Mouse (Mus musculus): ENCODE results near the gene Zfp462.

Gene Zfp462

DNA sequence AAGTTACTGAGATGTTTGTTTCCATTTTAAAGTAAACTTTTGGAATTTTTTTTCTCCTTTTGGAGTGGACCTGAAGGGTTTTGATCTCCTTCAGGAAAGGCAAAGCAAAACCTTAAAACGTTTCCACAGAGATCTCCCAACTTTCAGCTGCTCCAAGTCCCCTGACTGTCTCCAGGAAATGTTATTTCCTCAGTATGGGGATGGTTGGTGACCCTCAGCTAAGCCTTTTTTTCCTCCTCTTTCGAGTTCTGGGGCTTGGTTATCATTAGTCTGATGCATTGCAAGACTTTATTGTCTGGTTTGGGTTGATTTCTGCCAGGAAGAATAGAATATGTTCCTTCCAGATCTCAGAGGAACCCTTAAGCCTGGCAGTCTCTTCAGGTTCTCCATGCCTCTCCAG lies 5.3 kb downstream of the Zfp462 start:
- no peak for ATAC-seq (ENCODE audit: insufficient number of reproducible peaks, low FRiP score, low TSS enrichment)

DNA sequence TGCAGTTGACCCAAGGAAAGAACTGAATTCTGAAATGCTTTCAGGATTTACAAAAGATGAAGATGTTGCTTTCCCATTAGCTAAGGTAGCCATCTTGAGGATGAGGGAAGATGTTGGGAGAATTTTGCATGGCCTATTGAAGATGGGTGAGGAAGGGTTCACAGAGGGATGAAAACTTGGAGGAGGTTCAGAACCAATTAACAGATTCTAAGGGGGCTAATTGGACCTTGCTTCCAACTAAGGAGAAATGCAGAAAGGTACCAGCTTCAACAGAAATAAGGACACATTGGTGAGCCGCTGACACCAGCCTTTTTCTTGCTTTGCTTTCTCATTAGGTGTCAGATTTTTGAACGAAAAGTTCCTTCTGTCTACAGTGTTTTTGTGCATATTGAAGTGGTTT lies 6.0 kb downstream of the Zfp462 start:
- no peak for ATAC-seq (ENCODE audit: insufficient number of reproducible peaks, low FRiP score, low TSS enrichment)

DNA sequence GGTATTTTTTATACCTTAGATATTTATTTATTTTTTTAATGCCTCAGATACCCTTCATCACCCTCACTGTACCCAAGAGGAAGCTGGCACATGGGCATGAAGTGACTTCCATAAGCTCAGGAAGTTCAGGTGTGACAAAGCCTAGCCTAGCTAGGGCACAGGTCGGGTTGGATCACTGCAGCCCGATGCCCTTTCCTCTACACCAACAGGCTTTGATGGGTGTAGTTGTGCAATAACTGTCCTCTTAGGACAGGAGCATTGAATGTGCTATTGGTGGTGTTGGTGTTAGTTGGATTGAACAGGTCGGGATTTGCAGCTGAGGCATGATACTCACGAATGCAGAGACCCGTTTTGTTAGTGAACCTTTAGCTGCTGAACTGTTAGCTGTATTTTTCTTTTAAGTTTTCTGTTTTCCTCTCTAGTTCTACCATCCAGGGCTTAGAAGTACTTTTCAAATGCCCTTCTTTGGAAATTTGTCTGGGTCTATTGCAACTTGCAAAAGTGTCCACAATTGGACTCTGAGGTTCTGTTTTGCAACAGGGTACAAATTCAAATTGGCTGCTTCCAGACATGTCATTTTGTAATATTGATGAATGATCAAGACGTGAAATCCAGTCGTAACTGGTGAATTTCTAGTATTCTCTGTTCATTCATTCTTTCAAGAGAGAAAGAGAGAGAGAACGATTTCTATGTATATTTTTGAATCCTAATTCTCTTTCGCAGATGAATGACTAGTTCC lies 9.0 kb downstream of the Zfp462 start:
- ATAC-seq (ENCODE audit: insufficient number of reproducible peaks, low FRiP score, low TSS enrichment), result no peak

DNA sequence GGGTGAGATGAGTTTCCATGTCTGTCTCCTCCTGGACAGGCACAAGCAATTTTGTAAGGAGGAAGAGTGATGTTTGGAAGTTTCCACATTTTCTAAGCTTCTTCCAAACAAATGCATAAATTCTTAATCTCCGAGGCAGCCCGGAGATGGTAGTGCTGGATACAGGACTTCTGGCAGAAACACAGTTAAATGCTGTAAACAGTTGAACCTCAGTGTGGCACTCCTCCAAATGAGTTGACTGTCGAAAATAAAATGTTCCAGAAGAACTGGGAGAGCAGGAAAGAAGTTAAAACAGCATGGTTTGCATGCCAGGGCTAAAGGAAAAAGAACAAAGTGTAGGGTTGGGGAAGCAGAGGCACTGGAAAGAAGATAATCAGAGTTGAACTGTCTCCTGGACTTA lies 9.6 kb downstream of the Zfp462 start:
- no peak for ATAC-seq (ENCODE audit: insufficient number of reproducible peaks, low FRiP score, low TSS enrichment)

GRCm38 (mm10) chr4:54960776-54961175 lies 15.9 kb downstream of the Zfp462 start:
- no peak for ATAC-seq (ENCODE audit: insufficient number of reproducible peaks, low FRiP score, low TSS enrichment)

DNA sequence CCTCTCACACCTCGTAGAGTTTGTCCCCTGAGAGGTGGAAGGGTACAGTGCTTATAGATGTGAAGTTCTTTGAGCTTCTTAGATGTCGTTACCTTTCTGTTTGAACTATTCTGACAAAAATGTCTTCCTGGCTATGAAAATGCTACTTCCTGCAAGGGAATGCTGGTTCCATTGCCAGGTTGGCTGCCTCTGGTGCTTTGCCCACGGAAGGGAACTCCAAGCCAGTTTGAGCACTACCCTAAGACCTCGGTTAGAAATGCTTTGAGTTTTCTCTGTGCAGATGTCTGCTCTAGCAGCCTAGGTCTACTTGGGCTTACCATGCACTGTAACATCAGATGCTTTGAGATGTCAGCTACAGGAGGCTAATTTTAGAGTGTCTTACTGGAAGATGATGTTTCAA lies 17.3 kb downstream of the Zfp462 start:
- ATAC-seq (ENCODE audit: insufficient number of reproducible peaks, low FRiP score, low TSS enrichment), result no peak

DNA sequence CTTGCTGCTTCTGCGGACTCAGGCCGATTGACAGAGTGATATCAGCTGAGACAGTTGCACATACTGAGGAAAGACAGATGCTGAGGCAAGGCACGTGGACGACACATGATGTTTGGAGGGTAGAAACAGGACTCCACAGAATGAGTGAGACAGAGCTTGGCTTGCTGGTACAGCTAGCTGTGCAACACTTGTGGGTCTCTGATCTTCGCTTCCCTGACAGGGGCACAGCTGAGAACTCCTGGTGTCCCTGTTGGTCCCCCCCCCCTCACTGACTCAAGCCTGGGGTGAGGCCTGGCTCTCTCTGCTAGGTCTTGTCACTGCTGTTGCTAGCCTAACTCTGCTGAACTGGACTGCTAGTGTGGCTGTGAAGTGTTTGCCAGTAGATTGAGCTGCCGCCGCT lies 18.7 kb downstream of the Zfp462 start:
- no peak for ATAC-seq (ENCODE audit: insufficient number of reproducible peaks, low FRiP score, low TSS enrichment)

DNA sequence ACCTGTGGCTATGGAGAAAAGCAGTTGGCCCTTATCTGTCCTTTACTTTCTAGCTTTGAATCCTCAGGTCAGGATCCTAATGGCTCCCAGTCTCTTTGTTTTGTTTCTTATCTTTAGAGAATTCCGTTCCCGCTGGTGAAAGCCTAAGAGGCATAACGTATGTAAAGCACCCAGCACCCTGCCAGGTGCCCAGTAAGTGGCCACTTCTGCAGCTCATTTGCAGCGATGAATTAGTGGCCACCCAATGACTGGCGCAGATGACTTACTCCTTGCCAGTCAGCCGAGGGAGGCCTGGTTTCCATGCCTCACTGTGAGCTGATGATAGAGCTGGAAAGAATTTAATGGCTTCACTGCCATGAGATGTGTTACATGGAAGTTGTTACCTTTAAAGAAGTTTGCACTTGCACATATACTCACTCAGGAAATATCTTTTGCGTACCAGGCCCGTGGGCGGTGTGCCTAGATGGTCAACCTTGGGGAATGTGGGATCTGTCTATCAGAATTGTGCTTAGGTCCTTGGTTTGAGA lies 20.4 kb downstream of the Zfp462 start:
- ATAC-seq (ENCODE audit: insufficient number of reproducible peaks, low FRiP score, low TSS enrichment), result no peak

DNA sequence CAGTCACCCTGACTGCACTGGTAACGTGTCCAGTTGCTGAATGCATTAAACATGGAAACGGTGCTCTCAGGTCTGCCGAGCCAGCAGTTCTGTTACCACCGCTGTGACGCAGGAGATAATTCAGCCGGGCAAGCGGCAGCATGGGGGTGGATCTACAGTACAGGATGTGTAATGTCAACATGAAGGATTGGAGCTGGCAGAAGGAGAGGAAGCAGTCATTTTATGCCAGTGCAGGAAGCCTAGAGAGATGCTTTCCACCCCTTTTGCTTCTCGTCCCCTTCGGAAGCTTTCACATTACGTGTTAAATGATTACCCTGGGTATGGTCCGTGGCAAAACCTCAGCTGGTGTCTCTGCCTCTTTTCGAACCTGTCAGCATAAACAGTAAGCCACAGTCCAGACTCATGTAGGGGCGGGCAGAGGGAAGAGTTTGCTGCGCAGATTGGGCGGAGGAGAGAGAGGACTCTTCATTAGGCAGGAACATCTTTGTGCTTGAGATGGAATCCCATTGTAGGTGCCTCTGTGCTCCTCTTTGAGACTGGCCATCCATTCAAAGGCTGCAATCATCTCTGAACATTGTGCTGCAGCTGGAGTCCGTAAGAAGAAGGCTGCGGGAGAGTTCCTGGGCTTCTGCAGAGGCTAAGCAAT lies 21.4 kb downstream of the Zfp462 start:
- ATAC-seq (ENCODE audit: insufficient number of reproducible peaks, low FRiP score, low TSS enrichment), result 0 out of 2 replicates have a peak, but pooled peaks have one; percentile 28

DNA sequence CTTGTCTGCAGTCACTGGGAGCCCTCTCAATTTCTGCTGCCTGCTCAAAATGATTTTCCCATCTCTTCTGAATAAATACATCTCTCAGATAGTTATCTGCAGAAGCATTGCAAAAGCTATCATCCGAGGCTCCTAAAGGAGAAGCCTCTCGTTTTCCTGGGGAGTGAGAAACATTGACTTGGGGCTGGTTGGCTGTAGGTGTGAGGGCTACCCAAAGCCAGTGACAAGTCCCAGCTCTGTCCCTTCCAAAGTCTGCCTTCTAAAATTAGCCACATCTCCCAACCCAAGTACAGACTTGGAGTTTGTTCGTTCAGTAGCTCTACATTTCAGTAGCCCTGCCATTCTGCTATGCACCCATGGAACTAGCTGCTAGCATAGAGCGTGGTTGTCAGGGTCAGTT lies 22.3 kb downstream of the Zfp462 start:
- no peak; the same call in 1 of the 2 replicates for ATAC-seq (ENCODE audit: insufficient number of reproducible peaks, low FRiP score, low TSS enrichment)

- no peak for ATAC-seq (ENCODE audit: insufficient number of reproducible peaks, low FRiP score, low TSS enrichment)
Observed at GRCm38 (mm10) chr4:54967721-54968120, 22.9 kb downstream of the Zfp462 start.

GRCm38 (mm10) chr4:54969671-54970295 lies 24.9 kb downstream of the Zfp462 start:
- no peak for ATAC-seq (ENCODE audit: insufficient number of reproducible peaks, low FRiP score, low TSS enrichment)

- ATAC-seq (ENCODE audit: insufficient number of reproducible peaks, low FRiP score, low TSS enrichment), result no peak
Observed at GRCm38 (mm10) chr4:54971386-54971785, 26.5 kb downstream of the Zfp462 start.

DNA sequence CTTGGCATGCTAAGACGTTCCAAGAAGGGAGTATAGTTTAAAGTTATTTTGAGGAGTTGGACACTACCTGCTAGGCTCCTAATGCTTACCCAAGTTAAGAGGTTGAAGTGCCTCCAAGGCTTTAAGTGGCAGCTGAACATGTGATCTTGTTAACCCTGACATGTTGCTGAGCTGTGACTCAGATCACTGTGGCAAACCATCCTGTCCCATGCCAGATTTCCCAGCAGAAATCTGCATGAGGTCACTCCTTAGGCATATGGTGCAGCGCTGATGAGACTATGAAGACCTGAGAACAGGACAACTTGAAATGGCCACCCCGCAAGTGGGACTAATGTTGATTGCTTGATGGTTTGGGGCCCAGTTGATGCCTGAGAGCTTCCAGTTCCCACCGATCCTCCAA lies 27.2 kb downstream of the Zfp462 start:
- ATAC-seq (ENCODE audit: insufficient number of reproducible peaks, low FRiP score, low TSS enrichment), result no peak

GRCm38 (mm10) chr4:54972827-54973560 lies 28.1 kb downstream of the Zfp462 start:
- no peak for ATAC-seq (ENCODE audit: insufficient number of reproducible peaks, low FRiP score, low TSS enrichment)

DNA sequence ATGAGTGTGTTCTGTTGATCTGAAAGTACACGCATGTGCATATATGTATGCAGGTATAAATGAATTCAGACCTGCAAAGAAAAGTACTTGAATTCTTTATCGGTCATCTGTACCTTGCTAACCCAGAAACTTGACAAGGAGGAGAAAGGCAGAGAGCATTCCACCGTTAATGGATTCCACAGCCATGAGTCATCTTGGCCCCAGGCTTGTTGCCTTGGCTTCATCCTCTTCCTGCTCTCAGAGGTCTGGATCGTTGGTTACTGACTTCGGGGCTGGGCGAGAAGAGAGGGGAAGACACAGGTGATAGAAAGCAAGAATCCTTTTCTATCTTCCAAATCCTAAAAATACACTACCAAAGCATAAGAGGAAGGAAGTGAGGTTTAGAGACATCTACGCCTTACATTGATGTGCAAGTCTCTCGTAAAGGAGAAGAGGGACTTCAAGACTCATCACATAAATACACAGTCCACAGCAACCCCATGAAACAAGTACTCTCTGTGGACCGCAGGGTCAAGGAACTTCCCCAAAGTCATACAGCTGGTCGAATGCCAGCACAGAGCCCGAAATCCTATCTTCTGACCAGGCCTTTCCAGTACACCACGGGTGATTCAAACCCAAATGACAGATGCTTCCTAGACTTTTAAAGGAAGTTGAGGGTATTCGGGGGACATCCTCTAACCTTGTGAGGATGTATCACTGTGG lies 35.1 kb downstream of the Zfp462 start:
- no peak for ATAC-seq (ENCODE audit: insufficient number of reproducible peaks, low FRiP score, low TSS enrichment)

DNA sequence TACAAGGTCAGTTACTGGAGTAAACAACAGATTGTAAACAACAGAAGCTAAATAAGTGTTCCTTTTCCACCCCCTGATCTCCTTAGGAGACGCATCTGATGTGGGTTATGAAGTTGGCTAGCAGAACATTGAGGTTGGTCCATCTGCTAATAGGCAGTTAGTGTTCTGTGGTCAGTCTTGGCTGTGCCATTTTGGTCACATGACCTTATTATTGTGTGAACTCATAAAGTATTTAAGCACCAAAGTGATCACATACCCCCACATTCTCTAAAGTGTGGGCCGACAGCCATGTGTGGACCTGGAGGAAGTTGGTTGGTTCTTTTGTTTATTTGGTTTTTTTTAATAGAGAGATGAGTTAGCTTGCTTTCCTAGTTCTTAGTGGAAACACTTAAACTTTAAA lies 39.7 kb downstream of the Zfp462 start:
- ATAC-seq (ENCODE audit: insufficient number of reproducible peaks, low FRiP score, low TSS enrichment), result no peak

- ATAC-seq (ENCODE audit: insufficient number of reproducible peaks, low FRiP score, low TSS enrichment), result no peak
Observed at GRCm38 (mm10) chr4:54986671-54987070, 41.8 kb downstream of the Zfp462 start.

DNA sequence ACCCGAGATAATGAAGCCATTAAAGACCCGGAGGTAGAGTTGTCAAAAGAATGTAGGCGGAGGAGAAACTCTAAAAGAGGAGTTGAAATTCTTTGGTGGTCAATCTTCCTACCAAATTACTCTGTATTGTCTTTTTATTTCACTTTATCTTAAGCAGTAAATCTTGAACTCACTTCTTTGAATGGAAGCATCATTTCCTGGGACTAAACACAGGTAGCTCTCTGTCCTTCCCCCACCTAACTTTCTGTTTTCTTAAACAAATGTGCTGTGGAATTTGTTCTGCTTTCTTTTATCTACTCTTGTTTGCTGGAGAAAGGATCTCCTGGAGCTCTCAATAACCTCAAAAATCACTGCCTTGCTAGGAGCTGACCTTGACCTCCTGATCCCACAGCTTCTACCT lies 42.4 kb downstream of the Zfp462 start:
- ATAC-seq (ENCODE audit: insufficient number of reproducible peaks, low FRiP score, low TSS enrichment), result no peak

DNA sequence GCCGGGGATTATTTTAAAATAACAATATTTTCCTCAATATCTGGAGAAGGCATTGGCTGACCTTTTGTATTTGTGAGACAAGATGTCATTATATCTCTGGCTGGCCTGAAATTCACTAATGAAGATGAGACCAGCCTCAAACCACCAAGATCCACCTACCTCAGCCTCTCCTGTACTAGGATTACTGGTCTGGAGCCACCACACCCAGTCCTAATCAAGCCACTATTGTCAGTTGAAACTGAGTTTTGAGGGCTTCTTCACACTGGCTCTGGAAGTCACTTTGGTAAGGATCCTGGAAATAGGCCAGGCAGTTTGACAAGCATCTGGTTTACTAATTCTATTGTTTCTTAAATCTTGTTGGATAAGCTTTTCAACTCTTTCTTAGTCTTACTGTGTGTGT lies 43.1 kb downstream of the Zfp462 start:
- ATAC-seq (ENCODE audit: insufficient number of reproducible peaks, low FRiP score, low TSS enrichment), result no peak

Data from cerebellum, adult (tissue).